Mouse (Mus musculus) hindbrain, embryonic 15.5 days (tissue): ENCODE measurements around the gene Plpp4. TPM values are rescaled to one million over a fixed set of nuclear protein-coding genes. Genes with fewer than 3 reads are reported as not detected.

Source experiments
- ATAC-seq: fragments of 200-750 bp; cut with Nextera tagmentation; 2 replicates; pipeline ENCODE4 v1.8.0; 2017; ENCODE audit warnings: low read depth, moderate number of reproducible peaks, moderate TSS enrichment; ENCODE audit not compliant: low FRiP score
- H3K27ac ChIP-seq: fragments of 300-500 bp; sonication (generic); replicated peaks from 2 replicates; pipeline ENCODE4 v1.5.1; 2015; ENCODE audit warnings: mild to moderate bottlenecking, inconsistent platforms
- H3K27me3 ChIP-seq: fragments of 300-500 bp; sonication (generic); 2 replicates; pipeline ENCODE4 v1.6.1; 2015; ENCODE audit warnings: control low read depth, inconsistent platforms
- H3K36me3 ChIP-seq: fragments of 300-500 bp; sonication (generic); 2 replicates; pipeline ENCODE4 v1.6.1; 2015; ENCODE audit warnings: control low read depth, inconsistent platforms
- H3K4me1 ChIP-seq: fragments of 300-500 bp; sonication (generic); replicated peaks from 2 replicates; pipeline ENCODE4 v1.6.1; 2015; ENCODE audit warnings: control low read depth, inconsistent platforms
- H3K4me2 ChIP-seq: fragments of 300-500 bp; sonication (generic); 2 replicates; pipeline ENCODE4 v1.6.1; 2015; ENCODE audit warnings: moderate library complexity, mild to moderate bottlenecking, inconsistent platforms
- H3K4me3 ChIP-seq: fragments of 300-500 bp; sonication (generic); 2 replicates; pipeline ENCODE4 v1.5.1; 2015; ENCODE audit warnings: mild to moderate bottlenecking, inconsistent platforms
- H3K9ac ChIP-seq: fragments of 300-500 bp; sonication (generic); 2 replicates; pipeline ENCODE4 v1.6.1; 2015; ENCODE audit warnings: inconsistent platforms
- H3K9me3 ChIP-seq: fragments of 300-500 bp; sonication (generic); 2 replicates; pipeline ENCODE4 v1.6.1; 2016; ENCODE audit warnings: control low read depth, inconsistent platforms
- WGBS: fragments of 180-500 bp; shearing (Covaris S2); methylation state at CpG from one replicate; pipeline ENCODE4 v1.1.7; 2015; 5-methylcytosine and 5-hydroxymethylcytosine counted together
- polyA plus RNA-seq: library from polyadenylated mRNA; unstranded; fragments of >200 nt; fragmentation: Nextera tagmentation; extraction: Ambion mirVana; gene quantifications from 2 replicates; pipeline ENCODE4 v1.2.1, GENCODE M21; 2015

Gene Plpp4
- polyA plus RNA-seq, result 13.8 and 15.9 TPM in 2 replicates

DNA sequence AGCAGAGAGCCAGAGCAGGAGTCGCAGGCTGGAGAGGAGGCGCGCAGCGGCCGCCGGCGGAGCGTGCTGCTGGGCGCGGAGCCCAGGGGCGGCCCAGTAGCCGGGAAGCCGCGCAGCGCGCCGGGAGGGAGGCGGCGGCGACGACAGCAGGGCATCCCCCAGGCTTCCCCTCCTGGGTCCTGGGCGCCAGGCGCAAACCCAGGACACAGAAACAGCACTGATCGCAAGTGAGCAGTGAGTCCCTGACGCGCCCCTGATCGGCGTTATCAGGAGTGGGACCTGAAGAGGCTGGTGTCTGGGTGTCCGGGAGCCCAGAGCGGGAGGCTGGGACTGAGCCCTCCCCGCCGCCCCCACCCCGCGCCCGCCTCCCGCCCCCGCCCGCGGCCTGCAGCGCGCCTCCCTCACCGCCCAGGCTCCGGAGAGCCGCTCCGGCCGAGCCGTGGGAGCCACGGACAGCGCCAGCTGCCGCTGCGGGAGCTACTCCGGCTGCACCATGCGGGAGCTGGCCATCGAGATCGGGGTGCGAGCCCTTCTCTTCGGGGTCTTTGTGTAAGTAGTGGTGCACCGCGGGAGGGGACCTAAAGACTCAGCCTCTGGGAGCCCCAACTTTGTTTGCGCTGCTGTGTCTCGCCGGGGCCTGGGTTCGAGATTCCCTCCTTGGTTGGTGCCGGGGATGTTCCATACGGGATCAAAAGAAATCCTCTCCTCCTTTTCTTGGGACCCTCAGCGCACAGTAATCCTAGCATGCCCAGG, at the start of gene Plpp4:
Plpp4 (plus strand) TSS at position 411 of the 753 bp plus-strand sequence.
- WGBS, result under 1% methylated on average over 66 of the region's 66 CpGs
- Histone ChIP-seq H3K9ac (peak within 1 kb of the TSS; percentile 61), H3K4me1 (peaks cover 12% of the 10 kb centered on the region), H3K9me3 (no peaks in the 10 kb centered on the region), H3K4me3 (peak within 1 kb of the TSS; percentile 56), H3K4me2 (peak within 1 kb of the TSS; percentile 94), H3K36me3 (no peaks in the 10 kb centered on the region), H3K27ac (peak within 1 kb of the TSS; percentile 56), H3K27me3 (peaks cover 10% of the 10 kb centered on the region)
- peak; percentile 85 for ATAC-seq

DNA sequence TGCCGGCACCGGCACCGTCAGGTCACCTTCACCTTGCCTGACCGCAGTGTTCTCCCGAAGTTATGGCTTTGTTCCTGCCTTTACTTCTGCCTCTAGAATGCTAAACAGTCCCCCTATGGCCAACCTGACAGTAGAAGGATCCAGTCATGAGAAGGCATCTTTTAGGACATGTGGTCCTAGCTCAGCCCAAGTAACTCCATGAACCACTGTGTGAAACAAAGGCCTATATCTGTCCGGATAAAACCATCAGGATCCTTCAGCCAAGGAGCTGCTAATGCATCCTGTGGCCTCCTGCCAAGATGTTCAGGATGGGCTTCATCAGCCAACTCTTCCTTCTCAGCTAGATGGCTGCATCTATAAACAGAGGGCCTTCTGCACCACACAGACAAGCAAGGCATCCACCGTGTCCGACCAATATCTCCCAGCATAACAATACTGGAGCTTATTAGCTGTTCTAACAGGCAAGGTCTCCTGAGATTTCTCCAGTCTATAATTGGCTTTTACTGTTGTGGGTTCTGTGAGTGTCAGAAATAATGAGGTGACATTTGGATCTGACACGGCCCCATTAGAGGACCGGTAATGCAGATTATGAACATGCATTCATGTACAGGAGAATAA, 40.8 kb upstream of the Plpp4 start:
- no peak overlapping the region for H3K4me3 ChIP-seq
- peaks cover 12% of the 10 kb centered on the region for H3K4me1 ChIP-seq
- H3K9ac ChIP-seq, result no peak overlapping the region
- ATAC-seq, result no peak
- H3K36me3 ChIP-seq, result no peaks in the 10 kb centered on the region
- 63% methylated on average over 10 of the region's 10 CpGs for WGBS
- H3K4me2 ChIP-seq, result no peak overlapping the region
- H3K27ac ChIP-seq, result peak overlapping the region; percentile 22; the same call in 1 of the 2 replicates
- no peaks in the 10 kb centered on the region for H3K27me3 ChIP-seq
- H3K9me3 ChIP-seq, result no peaks in the 10 kb centered on the region

DNA sequence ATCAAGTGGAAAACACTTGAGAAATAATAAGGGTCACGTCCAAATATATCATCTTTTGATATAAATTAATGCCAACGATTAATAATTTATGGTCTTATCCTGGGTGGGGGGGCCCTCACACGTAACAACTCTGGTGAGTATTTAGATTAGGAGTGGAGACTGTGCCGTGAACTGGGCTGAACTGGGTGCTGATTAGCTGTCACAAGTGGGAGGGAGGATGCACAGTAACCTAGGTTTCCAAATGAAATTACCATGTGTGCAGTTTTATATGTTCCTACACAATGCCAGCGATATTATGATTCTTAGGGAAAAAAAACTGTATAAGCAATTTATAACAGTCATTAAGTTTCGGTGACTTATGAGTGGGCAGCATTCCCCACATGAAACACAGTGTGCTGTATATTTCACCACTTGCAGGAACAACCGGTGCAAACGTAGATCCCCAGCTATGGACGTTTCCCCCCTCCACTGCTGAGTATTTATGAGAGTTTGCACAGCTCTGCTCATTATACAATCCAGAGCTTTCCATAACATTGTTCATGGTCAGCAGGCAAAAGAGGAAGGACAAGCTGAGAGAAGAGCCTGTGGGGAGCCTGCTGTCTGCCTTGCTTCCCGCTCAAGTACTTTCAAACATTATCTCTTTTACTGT, 40.2 kb upstream of the Plpp4 start:
- Histone ChIP-seq H3K27ac (no peak overlapping the region), H3K36me3 (no peaks in the 10 kb centered on the region), H3K4me1 (peaks cover 12% of the 10 kb centered on the region), H3K4me2 (no peak overlapping the region), H3K4me3 (no peak overlapping the region), H3K9ac (no peak overlapping the region), H3K27me3 (no peaks in the 10 kb centered on the region), H3K9me3 (no peaks in the 10 kb centered on the region)
- WGBS, result 61% methylated on average over 10 of the region's 10 CpGs
- 0 out of 2 replicates have a peak, but pooled peaks have one; percentile 45 for ATAC-seq

DNA sequence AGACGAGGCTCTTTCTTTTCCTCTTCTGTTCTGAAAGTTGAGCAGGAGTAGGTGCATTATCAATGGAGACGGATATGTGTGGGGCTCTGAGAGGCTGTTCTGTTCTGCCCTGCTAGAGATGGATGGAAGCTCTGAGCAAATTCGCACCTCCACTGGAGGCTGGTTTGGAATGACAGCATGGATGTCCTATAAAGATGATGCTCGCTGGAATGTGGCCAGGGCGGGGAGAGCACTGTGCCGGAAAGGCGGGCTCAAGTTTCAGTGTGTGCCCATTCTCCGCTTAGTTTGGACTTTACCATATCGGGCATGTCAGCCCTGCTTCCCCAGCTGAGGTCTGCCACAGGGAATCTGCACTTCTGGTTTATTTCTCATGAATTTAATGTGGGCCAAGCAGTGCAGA, 35.9 kb upstream of the Plpp4 start:
- Histone ChIP-seq H3K27ac (no peak overlapping the region), H3K36me3 (no peaks in the 10 kb centered on the region), H3K9ac (no peak overlapping the region), H3K4me3 (no peak overlapping the region), H3K9me3 (no peaks in the 10 kb centered on the region), H3K4me2 (no peak overlapping the region), H3K4me1 (peaks cover 7% of the 10 kb centered on the region), H3K27me3 (no peaks in the 10 kb centered on the region)
- 74% methylated on average over 9 of the region's 9 CpGs for WGBS
- ATAC-seq, result no peak

DNA sequence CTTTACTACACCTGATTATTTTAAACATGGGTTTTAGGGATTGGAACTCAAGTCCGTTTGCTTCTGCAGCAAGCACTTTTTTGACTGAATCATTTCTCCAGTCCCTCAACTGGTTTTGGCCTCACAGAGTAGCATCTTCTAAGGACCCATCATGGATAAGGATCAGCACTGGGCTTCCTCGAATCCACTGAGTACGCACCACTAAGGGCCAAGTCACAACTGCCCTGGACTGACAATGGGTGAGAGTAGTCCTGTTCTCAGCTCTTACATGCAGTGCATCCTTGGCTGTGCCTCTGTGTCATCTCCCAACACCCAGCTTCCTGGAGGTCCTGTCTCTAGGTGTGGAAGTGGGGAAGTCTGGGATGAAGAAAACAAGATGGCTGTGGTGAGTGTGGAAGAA, 35.2 kb upstream of the Plpp4 start:
- Histone ChIP-seq H3K9ac (no peak overlapping the region), H3K4me1 (0 out of 2 replicates have a peak, but pooled peaks cover 2% of the 10 kb centered on the region), H3K27ac (no peak overlapping the region), H3K36me3 (no peaks in the 10 kb centered on the region), H3K9me3 (no peaks in the 10 kb centered on the region), H3K27me3 (no peaks in the 10 kb centered on the region), H3K4me3 (no peak overlapping the region), H3K4me2 (no peak overlapping the region)
- no peak for ATAC-seq
- 96% methylated on average over 3 of the region's 3 CpGs for WGBS

DNA sequence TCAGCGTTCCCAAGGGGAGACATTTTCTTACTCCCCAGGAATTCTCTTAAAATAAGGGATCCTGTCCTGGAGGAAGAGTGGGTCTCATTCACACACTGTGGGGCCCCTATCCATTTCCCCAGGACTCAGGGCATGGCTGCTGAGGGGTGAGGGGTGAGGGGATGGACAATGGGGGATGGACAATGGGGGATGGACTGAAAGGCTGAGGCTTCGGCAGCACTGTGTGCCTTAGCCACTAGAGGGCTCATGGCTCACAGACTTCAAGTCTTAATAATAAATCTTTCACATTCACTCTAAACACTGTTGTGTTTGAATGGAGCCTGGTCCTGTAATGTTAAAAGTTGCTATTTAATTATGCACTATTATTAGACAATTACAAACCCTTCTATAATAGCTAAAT, 21.4 kb upstream of the Plpp4 start:
- no peak overlapping the region for H3K4me3 ChIP-seq
- whole genome bisulfite sequencing, result 47% methylated on average over 2 of the region's 2 CpGs
- no peaks in the 10 kb centered on the region for H3K9me3 ChIP-seq
- ATAC-seq, result no peak
- H3K4me2 ChIP-seq, result no peak overlapping the region
- H3K27ac ChIP-seq, result no peak overlapping the region
- no peaks in the 10 kb centered on the region for H3K27me3 ChIP-seq
- no peak overlapping the region for H3K9ac ChIP-seq
- H3K4me1 ChIP-seq, result no peaks in the 10 kb centered on the region
- no peaks in the 10 kb centered on the region for H3K36me3 ChIP-seq

DNA sequence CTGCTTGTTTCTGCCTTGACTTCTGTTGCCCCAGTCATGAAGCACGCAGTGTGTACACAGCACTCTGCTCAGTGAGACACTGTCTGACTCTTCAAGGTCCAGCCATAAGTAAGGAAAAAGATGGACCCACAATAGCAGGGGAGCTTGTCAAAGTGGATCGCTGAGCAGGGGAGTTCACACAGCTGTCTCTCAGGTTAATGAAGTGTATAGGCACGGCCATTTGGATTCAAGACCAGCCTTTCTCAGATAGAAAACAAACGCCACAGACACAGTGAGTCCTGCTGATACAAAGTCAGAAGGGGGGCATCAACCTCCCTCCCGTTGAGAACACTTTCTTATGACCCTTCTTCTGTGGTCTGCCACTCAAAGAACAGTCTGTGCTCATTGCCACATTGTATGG, 20.8 kb upstream of the Plpp4 start:
- Histone ChIP-seq H3K9ac (no peak overlapping the region), H3K27ac (no peak overlapping the region), H3K4me2 (no peak overlapping the region), H3K36me3 (no peaks in the 10 kb centered on the region), H3K27me3 (no peaks in the 10 kb centered on the region), H3K4me1 (no peaks in the 10 kb centered on the region), H3K4me3 (no peak overlapping the region), H3K9me3 (no peaks in the 10 kb centered on the region)
- no peak for ATAC-seq
- 41% methylated on average over 5 of the region's 5 CpGs for WGBS

DNA sequence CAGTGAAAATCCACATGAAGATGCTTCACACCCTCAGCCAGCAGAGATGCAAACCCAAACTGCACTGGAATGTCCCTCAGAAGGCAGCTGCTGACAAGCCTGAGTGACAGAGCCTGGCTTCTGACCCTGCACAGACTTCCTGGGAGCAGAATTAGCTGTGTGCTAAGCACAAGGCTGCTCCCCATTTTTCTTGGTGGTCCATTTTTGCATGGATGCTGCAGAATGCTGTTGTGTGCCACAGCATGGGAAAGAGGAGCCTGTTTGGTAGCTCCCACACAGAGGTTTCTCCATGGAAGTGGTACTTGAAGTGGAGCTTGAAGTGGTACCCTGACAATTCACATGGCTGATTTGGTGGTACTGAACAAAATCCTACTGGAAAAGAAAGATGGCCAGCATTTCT, 5.8 kb upstream of the Plpp4 start:
- H3K9me3 ChIP-seq, result no peaks in the 10 kb centered on the region
- ATAC-seq, result no peak
- no peak overlapping the region for H3K4me2 ChIP-seq
- H3K27ac ChIP-seq, result no peak overlapping the region
- H3K4me3 ChIP-seq, result no peak overlapping the region
- H3K36me3 ChIP-seq, result no peaks in the 10 kb centered on the region
- 0 out of 2 replicates have a peak, but pooled peaks cover under 1% of the 10 kb centered on the region for H3K4me1 ChIP-seq
- H3K27me3 ChIP-seq, result peaks cover 10% of the 10 kb centered on the region
- H3K9ac ChIP-seq, result no peak overlapping the region

DNA sequence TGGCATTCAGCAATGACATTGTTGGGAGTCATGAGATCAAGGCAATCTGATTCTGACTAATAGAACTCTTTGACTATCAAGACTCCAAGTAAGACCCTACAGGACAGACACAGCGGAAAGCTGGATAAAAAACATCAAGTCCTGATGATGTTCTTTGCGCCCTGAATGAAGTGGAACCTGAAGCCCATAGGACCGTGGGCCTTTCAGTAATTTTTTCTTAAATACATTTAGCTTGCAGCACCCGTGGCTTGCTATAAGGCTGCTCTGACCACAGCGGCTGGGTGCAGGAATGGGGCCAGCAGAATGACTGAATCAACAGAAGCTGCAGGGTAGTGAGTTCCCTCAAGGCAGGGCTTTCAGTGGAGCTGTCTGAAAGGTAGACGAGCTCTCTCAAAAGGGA, 3.4 kb upstream of the Plpp4 start:
- Histone ChIP-seq H3K4me3 (no peak overlapping the region), H3K4me2 (no peak overlapping the region), H3K9ac (no peak overlapping the region), H3K27ac (no peak overlapping the region), H3K4me1 (peaks cover 12% of the 10 kb centered on the region), H3K27me3 (peaks cover 10% of the 10 kb centered on the region), H3K9me3 (no peaks in the 10 kb centered on the region), H3K36me3 (no peaks in the 10 kb centered on the region)
- ATAC-seq, result no peak
- WGBS, result 82% methylated on average over 6 of the region's 6 CpGs

DNA sequence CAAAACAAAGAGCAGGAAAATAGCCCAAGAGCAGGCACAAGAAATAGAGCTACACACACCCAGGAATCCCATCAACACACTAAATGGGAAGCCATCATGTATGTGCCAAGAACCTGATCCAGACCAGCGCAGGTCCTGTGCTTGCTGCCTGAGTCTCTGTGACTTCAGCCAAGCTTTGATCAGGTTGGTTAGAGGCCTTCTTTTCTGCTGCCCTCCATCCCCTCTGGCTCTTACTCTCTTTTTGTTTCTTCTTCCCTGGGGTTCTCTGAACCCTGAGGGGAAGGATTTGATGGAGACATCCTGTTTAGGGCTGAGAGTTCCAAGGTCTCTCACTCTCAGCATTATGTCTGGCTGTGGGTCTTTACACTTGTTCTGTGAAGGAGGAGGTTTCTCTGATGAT, 2.7 kb upstream of the Plpp4 start:
- Histone ChIP-seq H3K4me2 (no peak overlapping the region), H3K4me1 (peaks cover 12% of the 10 kb centered on the region), H3K36me3 (no peaks in the 10 kb centered on the region), H3K9ac (no peak overlapping the region), H3K9me3 (no peaks in the 10 kb centered on the region), H3K4me3 (no peak overlapping the region), H3K27me3 (peaks cover 10% of the 10 kb centered on the region), H3K27ac (no peak overlapping the region)
- no peak for ATAC-seq
- WGBS, result 84% methylated on average over 1 of the region's 1 CpGs

DNA sequence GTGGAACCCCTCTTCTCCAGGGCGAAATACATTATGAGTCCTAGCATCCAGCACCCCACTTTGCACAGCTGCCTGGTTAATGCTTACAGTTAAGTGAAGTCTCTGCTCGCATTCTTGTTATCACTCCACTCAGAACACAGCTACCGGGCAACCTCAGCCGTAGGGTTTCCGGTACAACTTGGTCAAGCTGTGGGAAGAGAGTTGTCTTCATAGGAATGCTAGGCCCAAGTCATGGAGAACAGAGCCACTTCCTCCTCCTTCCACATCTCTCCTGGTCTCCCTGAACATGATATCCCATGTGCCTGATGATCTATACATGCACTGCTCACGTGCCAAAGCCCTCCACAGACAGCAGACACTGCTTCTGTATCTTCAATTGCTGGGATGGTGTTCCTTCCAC, 1.4 kb upstream of the Plpp4 start:
- H3K9me3 ChIP-seq, result no peaks in the 10 kb centered on the region
- no peak overlapping the region for H3K4me2 ChIP-seq
- H3K27ac ChIP-seq, result no peak overlapping the region
- H3K4me3 ChIP-seq, result no peak overlapping the region
- 95% methylated on average over 6 of the region's 6 CpGs for WGBS
- H3K9ac ChIP-seq, result no peak overlapping the region
- ATAC-seq, result no peak
- H3K36me3 ChIP-seq, result no peaks in the 10 kb centered on the region
- H3K27me3 ChIP-seq, result peaks cover 10% of the 10 kb centered on the region
- H3K4me1 ChIP-seq, result peaks cover 12% of the 10 kb centered on the region

DNA sequence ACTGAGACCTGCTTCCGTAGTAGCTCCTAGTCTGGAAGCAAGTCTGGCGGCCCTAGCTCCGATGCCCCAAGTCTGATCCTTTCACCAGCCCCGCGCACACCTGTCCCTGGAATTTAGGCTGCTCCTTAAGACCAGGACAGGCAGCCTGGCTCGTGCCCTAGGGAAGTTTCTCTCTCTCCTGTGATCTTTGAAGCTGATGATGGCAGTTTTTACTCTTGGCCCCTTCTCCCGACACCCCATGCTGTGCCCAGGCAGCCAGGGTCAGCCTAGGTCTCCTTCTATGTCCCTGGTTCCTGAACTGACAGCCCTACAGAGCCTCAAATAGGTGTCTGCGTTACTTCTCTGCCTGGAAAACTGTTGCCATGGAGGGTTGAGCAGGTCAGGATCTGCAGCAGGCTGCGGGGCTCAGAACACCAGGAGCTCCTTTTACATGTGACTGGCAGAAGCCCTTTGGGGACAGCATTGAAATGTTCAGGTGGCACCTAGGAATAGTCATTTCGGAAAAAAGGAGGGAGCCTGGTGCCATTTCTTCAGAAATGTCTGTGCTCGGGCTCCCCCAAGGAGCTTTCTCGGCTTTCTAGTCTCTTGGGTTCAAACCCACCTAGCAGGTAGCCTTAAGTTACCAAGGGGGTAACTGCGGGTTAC, 665 bp downstream of the Plpp4 start:
- H3K4me3 ChIP-seq, result peak overlapping the region; percentile 56
- H3K27me3 ChIP-seq, result peaks cover 10% of the 10 kb centered on the region
- WGBS, result 12% methylated on average over 13 of the region's 13 CpGs
- no peaks in the 10 kb centered on the region for H3K36me3 ChIP-seq
- ATAC-seq, result no peak
- H3K4me2 ChIP-seq, result peak overlapping the region; percentile 94
- no peaks in the 10 kb centered on the region for H3K9me3 ChIP-seq
- H3K9ac ChIP-seq, result peak overlapping the region; percentile 61
- no peak overlapping the region for H3K27ac ChIP-seq
- H3K4me1 ChIP-seq, result peaks cover 12% of the 10 kb centered on the region
